Mouse (Mus musculus): Measurements from ENCODE around the gene Nfkb2.
A peak's percentile ranks its signal among the peaks of the same experiment; 100 is the strongest.

Nfkb2 gene

GRCm38 (mm10) chr19:46308706-46309435 is 4.8 kb downstream of the Nfkb2 start:
- DNase-seq: peak; percentile 95

DNA sequence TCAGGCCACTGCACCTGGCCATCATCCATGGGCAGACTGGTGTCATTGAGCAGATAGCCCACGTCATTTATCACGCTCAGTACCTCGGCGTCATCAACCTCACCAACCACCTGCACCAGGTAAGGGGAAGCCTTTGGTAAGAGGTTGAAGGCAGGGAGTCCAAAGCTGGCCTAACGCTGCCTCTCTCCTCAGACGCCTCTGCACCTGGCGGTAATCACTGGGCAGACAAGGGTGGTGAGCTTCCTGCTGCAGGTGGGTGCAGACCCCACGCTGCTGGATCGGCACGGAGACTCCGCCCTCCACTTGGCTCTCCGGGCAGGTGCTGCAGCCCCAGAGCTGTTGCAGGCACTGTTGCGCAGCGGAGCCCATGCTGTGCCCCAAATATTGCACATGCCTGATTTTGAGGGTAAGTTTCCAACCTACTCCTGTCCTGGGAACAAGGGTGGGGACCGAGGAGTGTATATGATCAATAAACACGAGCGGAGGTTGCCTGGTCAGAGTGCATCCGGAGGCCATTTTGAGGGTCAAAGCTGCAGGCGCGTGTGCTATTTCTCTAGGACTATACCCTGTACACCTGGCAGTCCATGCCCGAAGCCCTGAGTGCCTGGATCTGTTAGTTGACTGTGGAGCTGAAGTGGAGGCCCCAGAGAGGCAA is 5.7 kb downstream of the Nfkb2 start:
- DNase-seq: peak; percentile 91

DNA sequence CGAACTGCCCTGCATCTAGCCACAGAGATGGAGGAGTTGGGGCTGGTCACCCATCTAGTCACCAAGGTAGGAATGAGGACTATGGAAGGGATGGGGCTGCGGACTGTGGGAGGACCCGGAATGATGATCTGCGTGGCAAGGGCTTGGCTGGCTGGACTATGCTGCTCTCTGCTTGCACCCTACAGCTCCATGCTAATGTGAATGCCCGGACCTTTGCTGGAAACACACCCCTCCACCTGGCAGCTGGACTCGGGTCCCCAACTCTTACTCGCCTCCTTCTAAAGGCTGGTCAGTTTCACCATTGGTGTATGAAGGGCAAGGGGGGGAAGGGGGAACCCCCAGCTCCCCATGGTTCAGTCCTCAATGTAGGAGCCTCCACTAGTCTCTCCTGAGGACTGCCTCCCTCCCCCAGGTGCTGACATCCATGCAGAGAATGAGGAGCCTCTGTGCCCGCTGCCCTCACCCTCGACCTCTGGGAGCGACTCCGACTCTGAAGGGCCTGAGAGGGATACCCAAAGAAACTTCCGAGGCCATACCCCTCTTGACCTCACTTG is 6.3 kb downstream of the Nfkb2 start:
- peak; percentile 90 for DNase-seq

DNA sequence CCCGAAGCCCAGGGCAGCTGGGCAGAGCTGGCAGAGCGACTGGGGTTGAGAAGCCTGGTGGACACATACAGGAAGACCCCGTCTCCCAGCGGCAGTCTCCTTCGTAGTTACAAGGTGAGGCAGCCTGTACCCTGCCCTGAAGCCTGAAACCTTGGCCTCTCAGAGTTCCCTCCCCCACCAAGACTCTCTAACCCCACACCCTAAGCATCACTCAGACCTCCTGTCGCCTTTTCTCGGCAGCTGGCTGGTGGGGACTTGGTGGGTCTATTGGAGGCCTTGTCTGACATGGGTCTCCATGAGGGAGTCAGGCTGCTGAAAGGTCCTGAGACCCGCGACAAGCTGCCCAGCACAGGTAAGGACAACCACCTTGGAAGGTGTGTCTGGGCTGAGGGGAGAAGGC is 7.2 kb downstream of the Nfkb2 start:
- DNase-seq: peak; percentile 86

- peak; percentile 91 for DNase-seq
Measured at GRCm38 (mm10) chr19:46312566-46312965, 8.4 kb downstream of the Nfkb2 start.

DNA sequence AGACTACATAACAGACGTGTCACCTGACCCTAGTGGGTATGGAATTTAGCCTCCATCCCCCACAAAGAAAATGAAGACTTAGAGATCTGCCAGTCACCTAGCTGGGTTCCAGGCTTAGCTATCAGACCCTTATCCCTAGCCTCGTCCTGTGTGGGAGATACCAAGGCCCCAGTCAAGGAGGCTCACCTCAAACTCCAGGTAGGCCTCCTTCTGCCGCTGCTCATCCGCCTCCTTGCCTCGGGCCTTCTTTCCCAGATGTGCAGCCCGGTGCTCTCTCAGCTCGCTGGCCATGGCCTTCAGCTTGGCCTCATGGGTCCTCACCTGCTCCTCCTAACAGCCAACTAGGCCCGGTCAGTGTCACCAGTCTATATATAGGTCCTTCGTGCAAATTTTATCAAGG is 9.0 kb downstream of the Nfkb2 start:
- DNase-seq: peak; percentile 84

GRCm38 (mm10) chr19:46313591-46313990 is 9.5 kb downstream of the Nfkb2 start:
- peak; percentile 81 for DNase-seq

DNA sequence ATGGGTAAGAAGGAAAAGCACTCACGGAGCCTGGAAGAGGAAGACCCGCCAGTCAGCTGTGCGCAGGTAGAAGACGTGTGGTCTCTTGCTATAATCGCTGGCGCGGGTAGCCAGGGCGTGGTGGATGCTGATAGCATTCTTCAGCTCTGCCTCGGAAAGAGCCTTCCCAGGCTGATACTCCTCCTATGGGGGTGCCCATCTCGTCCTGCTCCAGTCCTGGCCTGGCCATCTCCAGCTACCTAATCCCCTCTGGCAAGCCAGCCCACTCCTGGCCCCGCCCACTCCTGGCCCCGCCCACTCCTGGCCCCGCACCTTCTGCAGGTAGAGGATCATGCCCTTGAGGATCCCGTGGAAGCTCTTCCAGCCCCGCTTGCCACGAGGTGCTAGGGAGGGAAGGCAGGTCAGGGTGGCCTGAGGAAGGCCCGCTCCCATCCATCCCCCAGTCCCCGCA is 10.1 kb downstream of the Nfkb2 start:
- DNase-seq: peak; percentile 93

DNA sequence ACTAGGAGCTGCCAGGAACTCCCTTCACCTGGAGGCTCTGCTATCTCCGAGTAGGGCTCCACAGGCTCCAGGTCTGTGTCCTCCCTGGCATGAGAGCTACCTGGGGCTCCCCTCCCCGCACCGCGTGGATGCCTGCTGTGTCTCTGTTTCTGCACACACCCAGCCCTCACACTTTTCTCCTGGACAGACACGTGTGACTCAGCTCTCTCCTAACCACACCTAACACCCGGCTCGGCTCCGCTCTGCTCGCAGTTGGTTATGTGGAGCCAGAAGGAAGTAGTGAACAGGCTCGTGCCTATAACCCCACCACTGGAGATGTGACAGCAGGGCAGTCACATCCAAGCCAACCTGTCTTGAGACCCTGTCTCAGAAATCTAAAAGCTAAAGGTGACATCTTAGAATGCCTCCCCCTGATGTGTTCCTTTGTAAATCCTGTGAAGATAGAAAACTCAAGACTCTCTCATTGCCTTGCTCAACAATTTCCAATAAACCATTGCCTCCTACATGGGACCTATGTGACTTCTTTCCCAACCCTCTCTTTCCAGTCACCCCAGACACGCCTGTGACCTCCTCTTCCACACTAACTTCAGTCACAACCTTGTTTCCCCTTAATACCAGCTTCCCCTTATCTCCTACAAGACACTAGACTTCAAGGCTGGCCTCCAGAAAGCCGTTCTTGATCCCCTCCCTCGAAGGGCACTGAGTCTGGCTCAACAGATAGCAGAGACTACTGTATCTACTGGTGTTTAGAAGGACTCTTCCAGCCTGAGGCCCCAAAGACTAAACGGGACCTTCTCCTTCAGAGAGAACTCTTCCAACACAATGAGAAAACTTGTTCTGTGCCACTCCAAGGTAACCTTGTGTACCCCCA is 11.0 kb downstream of the Nfkb2 start:
- peak; percentile 82 for DNase-seq

DNA sequence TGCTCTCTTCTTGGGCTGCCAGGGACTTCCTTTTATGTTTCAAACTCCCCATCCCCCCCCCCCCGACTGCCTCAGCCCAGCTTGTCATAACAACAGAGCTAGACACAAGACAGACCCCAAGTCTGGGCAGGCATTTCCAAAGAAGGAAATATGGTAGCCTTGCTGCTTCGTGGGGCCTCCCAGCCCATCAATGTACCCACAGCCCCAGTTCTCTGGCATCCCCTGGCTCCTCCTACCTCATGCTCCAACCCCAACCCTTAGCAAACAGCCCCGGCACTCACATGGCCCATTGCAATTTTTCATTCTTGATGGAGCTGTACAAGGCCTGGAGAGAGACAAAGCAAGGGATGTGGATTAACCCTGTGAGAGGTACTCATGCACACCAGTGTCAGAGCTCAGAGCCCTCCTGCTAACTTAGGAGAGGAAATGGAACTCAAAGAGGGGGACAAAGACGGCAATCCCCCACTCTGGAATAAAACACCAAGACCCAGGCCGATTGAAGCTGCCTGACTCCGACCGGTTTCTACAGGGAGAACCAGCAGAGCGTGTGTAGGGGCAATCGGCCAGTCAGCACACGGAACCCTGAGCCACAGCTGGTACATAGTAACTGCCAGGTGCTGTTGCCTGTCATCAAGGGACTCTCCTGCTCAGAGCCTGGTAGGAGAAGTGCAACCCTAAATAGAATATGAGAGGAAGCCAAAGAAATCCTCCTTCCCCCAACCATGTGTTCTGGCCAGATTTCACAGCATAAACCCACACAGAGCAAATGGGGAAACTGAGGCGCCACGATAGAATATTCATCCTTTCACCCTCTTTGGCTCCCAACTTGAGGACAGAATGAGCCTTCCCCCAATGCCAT is 11.9 kb downstream of the Nfkb2 start:
- DNase-seq: peak; percentile 79

DNA sequence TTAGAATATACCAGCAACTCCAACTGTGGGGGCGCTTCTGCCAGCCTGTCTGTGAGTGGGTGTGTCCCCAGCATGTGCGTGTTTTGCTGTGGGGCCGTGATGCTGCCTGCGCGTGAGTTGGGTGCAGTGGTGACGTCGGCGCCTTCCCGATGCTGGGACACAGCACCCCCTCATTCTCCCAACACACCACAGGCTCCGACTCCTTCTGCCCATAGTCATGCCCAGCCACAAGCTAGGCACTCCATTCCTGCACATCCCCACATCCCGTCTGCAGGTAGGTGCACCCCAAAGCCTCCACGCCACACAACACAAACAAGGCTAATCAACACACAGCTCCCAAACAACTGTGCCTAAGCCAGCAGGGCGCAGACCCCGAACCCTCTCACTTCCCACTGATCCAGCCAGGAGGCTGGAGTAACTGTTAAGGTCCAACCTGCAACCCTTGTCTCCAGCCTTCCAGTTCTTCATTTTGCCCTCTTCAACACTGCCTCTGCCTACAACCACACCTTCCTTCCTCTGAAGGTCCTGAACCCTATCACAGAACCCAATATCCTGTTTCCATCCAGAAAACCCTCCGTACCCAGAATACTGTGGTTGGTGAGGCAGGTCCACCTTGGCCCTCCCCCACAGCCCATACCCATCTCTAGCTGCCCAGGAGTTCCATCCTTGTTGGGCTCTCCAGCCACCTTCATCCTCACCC is 12.9 kb downstream of the Nfkb2 start:
- DNase-seq: peak; percentile 86

DNA sequence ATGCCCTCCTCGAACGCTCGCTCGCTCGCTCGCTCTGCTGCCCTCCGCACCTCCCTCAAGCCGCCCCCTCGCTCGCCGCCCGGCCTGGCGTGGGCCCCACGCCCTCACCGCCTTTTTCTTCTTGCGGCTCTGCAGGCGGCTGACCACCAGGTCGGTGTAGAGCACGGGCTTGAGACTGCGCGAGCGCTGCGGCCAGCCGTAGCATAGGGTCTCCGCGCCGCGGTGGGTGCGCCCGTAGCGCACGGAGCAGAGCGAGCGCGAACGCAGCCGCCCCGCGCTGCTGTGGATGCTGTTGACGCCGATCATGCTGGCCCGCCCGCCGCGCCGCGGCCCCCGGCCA is 13.4 kb downstream of the Nfkb2 start:
- peak; percentile 85 for DNase-seq

DNA sequence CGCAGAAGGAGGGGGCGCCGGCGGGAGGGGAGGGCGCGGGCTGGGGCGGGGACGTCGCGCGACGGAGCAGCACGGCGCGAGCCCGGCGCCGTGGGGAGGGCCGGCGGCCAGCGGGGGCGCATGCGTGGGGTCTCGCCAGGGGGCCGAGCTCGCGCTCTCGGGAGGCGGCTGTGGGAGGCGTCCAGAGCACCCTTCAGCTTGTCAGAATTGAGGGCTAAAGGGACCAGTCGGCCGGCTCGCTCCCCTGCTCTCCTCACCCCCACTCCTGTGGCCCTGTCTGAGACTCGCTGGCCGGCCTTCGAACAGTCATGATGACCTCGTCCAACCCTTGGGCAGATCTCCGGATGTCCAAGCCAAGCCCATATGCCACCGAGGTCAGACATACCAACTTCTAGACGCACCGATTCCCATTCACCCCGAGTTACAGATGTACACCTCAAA is 13.9 kb downstream of the Nfkb2 start:
- peak; percentile 89 for DNase-seq

GRCm38 (mm10) chr19:46318586-46319378 is 14.7 kb downstream of the Nfkb2 start:
- peak; percentile 95 for DNase-seq

GRCm38 (mm10) chr19:46320076-46320785 is 16.1 kb downstream of the Nfkb2 start:
- DNase-seq: peak; percentile 86

DNA sequence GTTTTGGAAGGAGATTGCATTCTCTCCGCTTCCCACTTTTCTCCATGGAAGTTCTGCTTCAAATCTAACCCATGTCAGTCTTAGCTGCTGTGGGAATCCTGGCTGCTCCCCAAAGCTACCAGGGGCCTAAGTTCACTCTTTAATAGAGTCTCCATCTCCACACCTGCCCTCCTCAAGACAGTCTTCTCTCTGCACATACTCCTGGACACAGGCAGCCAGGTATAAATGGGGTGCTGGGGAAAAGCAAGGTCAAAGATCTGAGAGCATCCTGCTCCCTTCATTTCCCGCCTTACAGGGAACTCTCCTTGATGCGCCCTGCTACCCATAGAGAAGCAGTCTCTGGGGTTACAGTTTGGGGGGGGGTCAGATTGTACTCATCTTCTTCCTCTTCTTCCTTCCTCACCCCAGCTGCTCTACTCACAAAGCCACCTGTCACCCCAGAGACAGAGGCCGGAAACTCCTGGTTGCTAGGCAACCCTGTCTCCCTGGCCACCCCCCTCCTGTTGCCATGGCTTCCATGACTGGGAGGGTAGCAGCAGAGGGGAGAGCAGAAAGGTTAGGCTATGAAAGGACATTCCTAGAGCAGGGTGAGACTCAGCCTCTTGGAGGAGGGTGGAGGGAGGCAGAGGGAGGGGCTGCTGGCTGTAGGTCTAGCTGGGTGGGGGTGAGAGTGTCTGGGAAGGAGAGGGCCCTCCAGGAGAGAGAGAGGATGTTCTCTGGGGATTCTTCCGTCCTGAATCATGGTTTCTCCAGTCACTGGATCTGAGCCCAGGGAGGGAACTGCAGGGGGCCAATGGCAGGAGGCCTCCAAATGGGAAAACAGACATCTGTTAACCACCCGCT is 17.2 kb downstream of the Nfkb2 start:
- DNase-seq: peak; percentile 87

GRCm38 (mm10) chr19:46322144-46322995 is 18.2 kb downstream of the Nfkb2 start:
- DNase-seq: peak; percentile 86

GRCm38 (mm10) chr19:46322996-46323572 is 19.0 kb downstream of the Nfkb2 start:
- peak; percentile 86 for DNase-seq
